Mouse (Mus musculus): ENCODE results near the gene Efcab14.
A peak's percentile ranks its signal among the peaks of the same experiment; 100 is the strongest.

Efcab14 gene

DNA sequence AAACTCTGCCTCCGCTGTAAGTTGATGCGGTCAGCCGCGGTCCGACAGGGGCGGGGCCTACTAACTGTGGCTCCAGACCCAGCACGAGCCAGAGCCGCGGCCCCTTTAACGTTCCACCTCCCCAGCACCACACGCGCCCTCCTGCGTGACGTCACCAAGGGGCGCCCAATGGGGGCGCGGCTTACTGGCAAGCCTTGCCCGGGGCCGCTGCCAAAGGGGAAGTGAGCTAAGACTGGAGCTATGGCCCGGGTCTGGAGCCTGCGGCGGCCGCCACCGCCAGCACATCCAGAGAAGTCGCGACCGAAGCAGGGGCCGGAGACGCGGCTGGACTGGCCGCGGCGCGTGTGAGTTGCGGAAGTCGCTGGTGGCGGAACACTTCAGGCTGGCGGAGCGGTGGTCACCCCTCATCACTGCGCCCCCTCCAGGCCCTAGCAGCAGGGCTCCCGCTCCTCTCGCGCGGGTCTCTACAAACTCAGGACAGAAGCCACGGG is at the start of gene Efcab14:
Gene Efcab14 (plus strand): TSS at position 194 of the 491 bp plus-strand sequence.
- DNase-seq (ENCODE audit: low spot score): peak; percentile 97

DNA sequence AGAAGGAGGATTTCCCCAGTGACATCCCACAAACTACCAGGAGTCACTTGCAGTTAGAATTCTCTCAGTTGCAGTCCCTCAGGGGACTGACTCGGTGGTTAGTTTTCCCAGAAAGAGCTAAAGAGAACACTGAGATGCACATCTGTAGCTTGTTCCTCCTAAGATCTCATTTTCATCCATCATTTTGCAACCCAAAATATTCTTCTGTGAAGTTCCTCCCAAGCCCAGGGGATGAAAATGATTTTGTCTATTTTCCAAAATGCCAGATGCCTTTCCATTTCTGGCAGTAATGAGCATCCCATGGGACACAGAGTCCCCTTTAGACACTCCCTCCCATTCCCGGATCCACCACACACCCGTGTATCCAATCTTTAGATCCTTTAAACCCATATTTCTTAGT is 36.1 kb upstream of the Efcab14 start:
- no peak for DNase-seq (ENCODE audit: low spot score)

DNA sequence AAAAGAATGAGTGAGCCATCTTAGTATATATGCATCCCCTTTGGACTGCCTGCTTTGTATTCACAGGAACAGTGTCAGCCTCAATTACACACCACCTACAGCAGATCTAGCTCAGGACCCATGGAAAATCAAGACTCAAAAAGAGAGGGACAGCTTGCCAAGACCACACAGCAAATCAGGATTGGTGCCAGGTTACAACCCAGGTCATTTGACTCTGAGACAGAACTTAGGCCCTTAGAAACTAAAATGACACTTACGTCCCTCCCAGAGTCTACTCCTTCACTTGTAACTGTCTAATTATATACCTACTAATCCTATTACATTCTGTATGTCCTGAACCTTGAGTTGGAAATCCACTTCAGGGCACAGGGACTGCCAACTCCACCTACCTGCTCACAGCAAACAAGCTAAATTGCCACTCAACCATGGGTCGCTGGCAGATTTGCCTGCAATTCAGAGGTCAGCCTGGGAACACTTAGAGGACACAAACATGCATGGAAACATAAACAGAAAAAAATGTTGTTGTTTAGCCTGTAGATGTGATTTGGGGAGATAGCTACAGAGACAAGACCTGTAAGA is 33.5 kb upstream of the Efcab14 start:
- no peak for DNase-seq (ENCODE audit: low spot score)

- no peak for DNase-seq (ENCODE audit: low spot score)
These were observed 28.5 kb upstream of the Efcab14 start for GRCm38 (mm10) chr4:115708974-115709593.

DNA sequence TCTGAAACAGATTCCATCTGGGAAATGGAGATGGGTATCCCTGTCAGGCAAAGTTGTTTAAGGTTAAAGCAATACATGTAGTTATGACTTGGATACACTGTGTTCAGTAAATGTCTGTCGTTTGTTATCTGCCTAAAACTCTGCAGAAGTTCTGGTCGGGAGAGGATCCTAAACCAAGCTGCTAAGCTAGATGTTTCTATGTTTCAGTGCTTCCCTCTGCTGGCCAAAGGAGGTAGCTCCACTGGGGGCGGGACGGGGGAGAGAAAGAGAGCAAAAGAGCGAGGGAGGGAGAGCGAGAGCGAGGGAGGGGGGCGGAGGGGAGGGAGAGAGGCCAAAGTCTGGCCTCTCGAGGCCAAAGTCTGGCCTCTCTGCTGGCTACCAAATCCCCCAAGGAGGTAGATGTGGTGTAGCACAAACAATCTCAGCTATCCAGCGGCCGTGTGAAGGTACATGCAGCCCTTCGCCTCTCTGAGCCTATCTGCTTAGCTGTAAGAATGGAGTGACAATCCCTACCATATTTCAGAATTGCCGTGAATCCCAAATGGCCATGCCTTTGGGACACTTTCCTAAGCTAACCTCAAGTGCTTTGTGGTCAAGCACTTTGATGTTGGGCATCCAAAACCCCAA is 27.6 kb upstream of the Efcab14 start:
- DNase-seq (ENCODE audit: low spot score): peak; percentile 83

DNA sequence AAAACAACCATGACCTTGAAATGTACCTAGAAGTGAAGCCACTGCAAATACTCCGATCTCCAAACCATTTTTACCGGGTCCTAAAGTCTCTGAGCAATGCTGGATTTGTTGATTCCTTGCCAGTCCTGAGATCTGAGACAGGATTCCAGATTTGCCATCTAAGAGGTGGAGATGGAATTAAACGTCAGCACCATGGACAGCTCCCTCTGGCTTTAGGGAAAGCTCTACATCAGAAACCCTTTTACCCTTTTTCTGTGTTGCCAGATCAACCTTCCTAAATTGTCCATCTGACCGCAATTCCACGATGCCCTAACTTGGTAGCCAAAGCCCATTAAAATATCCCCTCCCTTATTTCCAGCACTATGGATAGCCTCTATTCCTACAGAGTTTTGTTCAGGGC is 8.8 kb upstream of the Efcab14 start:
- DNase-seq (ENCODE audit: low spot score): peak; percentile 14

DNA sequence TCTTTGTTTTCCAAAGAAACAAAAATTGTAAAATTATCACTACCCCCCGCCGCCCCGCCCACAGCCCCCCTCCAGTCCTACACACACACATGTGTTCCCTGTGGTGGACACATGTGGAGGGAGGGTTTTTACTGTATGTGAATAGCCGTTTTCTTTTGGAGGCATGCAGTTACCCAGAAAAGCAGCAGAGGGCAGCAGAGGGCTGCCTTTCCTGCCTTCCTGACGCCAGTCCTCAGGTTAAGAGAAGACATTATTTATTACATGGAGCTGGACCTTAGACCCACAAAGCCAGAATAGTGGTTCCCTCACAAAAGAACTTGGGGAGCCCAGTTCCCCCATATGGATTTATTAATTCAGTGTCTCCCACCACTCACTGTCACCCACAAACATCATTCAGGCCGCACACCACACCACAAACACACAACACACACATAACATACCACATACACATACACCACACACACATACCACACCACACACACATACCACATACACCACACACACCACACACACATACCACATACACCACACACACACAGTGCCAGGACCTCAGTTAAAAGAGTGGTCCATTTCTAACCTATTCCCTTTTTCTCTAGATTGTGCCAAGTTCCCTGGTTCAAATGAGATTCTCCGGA is 5.8 kb upstream of the Efcab14 start:
- DNase-seq (ENCODE audit: low spot score): peak; percentile 58

GRCm38 (mm10) chr4:115732223-115732818 is 5.2 kb upstream of the Efcab14 start:
- DNase-seq (ENCODE audit: low spot score): no peak

DNA sequence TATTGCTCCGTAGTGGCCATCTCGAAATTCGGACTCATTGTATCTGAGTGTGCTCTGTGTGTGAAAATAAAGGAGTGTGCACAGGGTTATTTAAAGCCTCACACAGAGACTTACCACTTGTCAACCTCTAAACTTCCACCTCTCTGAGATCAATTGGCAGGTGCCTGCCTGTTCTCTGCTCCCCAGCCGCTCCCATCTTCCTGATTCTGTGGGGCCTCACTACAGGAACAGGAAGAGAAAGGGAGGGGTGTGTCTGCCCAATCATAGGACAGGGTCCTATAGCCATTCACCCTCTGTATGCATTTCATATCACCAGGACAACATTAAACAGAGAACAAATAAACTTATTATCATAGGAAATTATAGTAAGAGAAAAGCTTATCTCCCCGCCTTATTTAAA is 3.8 kb upstream of the Efcab14 start:
- DNase-seq (ENCODE audit: low spot score): no peak

DNA sequence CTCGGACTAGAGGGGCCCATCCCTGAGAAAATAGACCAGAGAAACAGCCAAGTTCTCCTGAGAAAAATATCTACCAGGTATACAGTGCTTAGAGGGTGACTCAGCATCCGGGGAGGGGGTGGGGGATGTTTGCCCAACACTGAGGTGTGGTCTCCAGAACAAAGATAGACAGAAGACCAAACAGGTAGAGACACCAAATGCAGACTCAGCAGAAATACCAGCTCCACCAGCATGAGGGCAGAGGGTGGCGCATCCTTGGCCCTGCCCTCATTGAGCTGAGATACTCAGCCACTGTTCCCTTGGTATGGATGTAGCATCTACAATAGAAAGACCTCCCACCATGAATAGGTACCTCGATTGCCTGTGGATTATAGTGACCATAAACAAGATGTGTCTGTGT is 2.7 kb upstream of the Efcab14 start:
- no peak for DNase-seq (ENCODE audit: low spot score)

- DNase-seq (ENCODE audit: low spot score): no peak
These were observed 989 bp downstream of the Efcab14 start for GRCm38 (mm10) chr4:115738481-115738985.

DNA sequence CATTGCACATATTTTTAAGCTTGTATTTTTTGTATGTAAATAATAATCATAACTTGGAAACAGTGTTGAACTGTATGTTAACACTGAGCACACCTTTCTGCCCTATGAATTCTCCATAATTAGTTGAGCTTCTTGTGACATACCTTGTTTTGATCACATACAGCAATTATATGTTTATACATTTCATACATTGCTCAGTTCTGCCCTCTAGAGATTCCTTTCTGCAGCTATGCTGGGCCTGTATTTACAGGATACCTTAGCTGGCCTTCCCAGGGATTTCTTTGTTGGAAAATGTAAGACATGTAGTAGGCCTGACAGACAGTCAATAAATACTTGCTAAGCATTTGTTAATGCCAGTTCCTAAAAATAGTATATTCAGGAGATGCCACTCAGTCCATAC is 5.1 kb downstream of the Efcab14 start:
- DNase-seq (ENCODE audit: low spot score): no peak

DNA sequence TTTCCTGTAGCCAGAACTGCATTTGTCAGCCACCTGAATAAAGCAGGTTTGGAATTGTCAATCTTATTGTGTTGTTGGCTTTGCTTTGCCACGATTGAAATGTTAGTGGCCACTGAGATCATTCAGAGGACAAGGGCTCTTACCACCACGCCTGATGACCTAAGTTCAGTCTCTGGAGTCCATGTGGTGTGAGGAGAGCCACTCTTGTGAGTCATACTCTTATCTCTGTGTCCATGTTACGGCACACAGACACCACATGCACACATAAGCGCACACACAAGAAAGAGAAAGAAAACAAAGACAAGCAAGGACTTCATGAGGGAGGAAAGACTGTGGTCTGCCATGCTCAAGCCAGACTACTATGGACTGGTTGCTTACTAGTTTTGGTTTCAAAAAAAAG is 5.6 kb downstream of the Efcab14 start:
- DNase-seq (ENCODE audit: low spot score): no peak

DNA sequence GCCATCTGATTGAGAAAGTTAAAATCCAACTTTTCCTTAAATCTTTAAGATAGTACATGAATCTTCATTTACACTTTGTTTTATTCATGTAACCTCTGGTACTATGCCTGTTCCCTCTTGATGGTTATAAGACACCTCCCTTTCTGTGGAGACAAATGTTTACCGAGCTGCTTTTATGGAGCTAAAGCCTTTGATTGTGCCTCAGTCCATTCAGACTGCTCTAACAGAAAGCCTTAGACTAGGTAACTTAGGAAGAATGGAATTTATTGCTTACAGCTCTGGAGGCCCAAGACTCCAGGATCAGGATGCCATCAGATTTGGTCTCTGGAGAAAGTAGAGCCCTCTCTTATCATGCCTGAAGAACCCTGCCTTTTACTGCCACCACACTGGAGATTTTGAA is 10.6 kb downstream of the Efcab14 start:
- no peak for DNase-seq (ENCODE audit: low spot score)

- DNase-seq (ENCODE audit: low spot score): no peak
These were observed 11.8 kb downstream of the Efcab14 start for GRCm38 (mm10) chr4:115749336-115749735.

DNA sequence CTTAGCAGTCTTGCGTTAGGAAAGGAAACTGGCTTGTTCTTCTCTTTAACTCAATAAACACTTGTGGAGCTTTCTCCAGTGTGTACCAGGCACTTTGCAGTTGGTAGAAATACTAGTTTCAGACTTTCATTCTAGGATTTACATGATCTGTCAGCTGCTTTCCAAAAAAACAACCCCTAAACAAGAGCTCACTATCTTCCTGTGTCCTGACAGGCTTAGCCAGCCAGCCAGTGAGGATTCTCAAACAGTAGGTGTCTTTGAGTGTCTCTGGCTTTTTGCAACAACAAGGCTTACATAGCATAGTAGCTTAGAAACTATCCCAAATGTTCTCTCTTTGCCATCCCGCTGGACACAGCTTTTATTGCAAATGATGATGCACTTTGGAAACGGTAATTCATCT is 16.6 kb downstream of the Efcab14 start:
- no peak for DNase-seq (ENCODE audit: low spot score)

DNA sequence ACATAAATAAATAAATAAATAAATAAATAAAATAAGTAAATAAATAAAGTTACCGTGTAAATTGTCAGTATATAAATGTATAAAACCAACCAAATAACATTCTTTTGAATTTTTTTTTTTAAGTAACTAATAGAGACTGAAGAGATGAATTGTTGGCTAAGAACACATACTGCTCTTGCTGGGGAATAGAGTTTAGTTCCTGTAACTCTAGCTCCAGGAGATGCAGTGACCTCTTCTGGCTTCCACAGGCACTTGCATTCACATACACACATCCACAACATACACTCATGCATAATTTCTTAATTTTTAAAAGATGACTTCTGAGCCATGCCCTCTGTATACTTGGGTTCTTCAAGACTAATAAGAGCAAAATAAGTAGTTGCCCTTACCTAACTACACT is 17.3 kb downstream of the Efcab14 start:
- DNase-seq (ENCODE audit: low spot score): no peak

GRCm38 (mm10) chr4:115761206-115761605 is 23.7 kb downstream of the Efcab14 start:
- DNase-seq (ENCODE audit: low spot score): no peak

GRCm38 (mm10) chr4:115764581-115764980 is 27.0 kb downstream of the Efcab14 start:
- no peak for DNase-seq (ENCODE audit: low spot score)

DNA sequence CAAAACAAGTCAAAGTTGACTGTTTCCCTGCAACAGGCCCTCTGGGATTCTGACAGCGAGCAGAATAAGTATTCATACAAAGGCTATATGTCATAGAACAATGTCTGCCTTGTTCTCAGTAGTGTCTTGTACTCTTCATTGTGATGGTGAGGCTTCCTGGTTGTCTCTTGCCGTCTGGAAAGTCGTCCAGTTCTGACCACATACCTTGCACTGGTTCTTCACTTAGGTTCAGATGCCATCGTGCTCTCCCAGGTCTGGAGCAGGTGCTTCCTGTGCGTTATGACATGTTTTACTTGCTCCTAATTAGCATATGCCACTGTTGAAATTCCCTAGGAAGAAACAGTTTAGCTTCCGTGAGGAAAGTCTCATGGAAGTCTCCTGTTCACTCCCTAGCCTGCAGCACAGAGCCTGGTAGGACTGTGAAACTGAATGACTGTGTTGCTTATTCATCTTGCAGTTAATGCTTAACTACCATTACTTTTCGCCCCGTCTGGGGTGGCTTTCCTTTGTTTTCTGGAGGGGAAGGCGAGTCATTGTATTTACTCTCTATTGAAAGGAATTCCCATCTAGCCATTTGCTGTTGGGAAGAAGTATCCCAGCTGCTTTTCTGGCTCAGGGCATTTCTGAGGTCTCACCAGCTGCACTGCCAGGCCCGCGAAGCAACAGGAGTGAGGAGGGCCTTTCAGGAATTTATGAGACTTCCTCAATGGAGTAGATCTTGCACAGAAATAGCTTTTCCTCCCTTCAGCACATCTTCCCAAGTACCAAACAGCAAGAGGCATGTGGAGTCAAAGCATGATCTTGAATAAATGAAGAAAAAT is 30.3 kb downstream of the Efcab14 start:
- DNase-seq (ENCODE audit: low spot score): no peak

- DNase-seq (ENCODE audit: low spot score): no peak
These were observed 37.5 kb downstream of the Efcab14 start for GRCm38 (mm10) chr4:115775056-115775455.

- DNase-seq (ENCODE audit: low spot score): no peak
These were observed 40.1 kb downstream of the Efcab14 start for GRCm38 (mm10) chr4:115777627-115778026.
